Mouse (Mus musculus) midbrain, embryonic 11.5 days (tissue): ENCODE measurements around the gene Plekhg2. TPM values are rescaled to one million over a fixed set of nuclear protein-coding genes. Genes with fewer than 3 reads are reported as not detected.

ENCODE experiments used
- ATAC-seq: fragments of 200-750 bp; cut with Nextera tagmentation; 2 replicates; pipeline ENCODE4 v1.8.0; 2017; ENCODE audit warnings: moderate TSS enrichment, moderate library complexity; ENCODE audit not compliant: low FRiP score
- DNase-seq: peaks from one replicate; pipeline ENCODE4 v3.0.0; 2015; ENCODE audit warnings: low spot score; ENCODE audit errors: missing footprints
- H3K27ac ChIP-seq: fragments of 300-500 bp; sonication (generic); 2 replicates; pipeline ENCODE4 v1.5.1; 2014; ENCODE audit warnings: low read depth, low read length
- H3K27me3 ChIP-seq: fragments of 300-500 bp; sonication (generic); 2 replicates; pipeline ENCODE4 v1.6.1; 2014; ENCODE audit warnings: mild to moderate bottlenecking, low read length, moderate library complexity, mixed read lengths; ENCODE audit not compliant: control insufficient read depth, insufficient read depth
- H3K36me3 ChIP-seq: fragments of 300-500 bp; sonication (generic); 2 replicates; pipeline ENCODE4 v1.6.1; 2014; ENCODE audit warnings: mild to moderate bottlenecking, low read length, moderate library complexity, mixed read lengths; ENCODE audit not compliant: control insufficient read depth, insufficient read depth
- H3K4me1 ChIP-seq: fragments of 300-500 bp; sonication (generic); 2 replicates; pipeline ENCODE4 v1.6.1; 2014; ENCODE audit warnings: low read length; ENCODE audit not compliant: control insufficient read depth, insufficient read depth
- H3K4me2 ChIP-seq: fragments of 300-500 bp; sonication (generic); 2 replicates; pipeline ENCODE4 v1.6.1; 2014; ENCODE audit warnings: mild to moderate bottlenecking, moderate library complexity
- H3K4me3 ChIP-seq: fragments of 300-500 bp; sonication (generic); 2 replicates; pipeline ENCODE4 v1.5.1; 2014; ENCODE audit warnings: low read depth, low read length
- H3K9ac ChIP-seq: fragments of 300-500 bp; sonication (generic); 2 replicates; pipeline ENCODE4 v1.6.1; 2014; ENCODE audit warnings: low read length
- H3K9me3 ChIP-seq: fragments of 300-500 bp; sonication (generic); 2 replicates; pipeline ENCODE4 v1.6.1; 2016; ENCODE audit warnings: low read length; ENCODE audit not compliant: control insufficient read depth
- WGBS: fragments of 180-500 bp; shearing (Covaris S2); extraction: QIAGEN DNeasy Blood & Tissue Kit; methylation state at CpG from one replicate; pipeline ENCODE4 v1.1.7; 2014; 5-methylcytosine and 5-hydroxymethylcytosine counted together
- polyA plus RNA-seq: library from polyadenylated mRNA; unstranded; fragments of >200 nt; fragmentation: Nextera tagmentation; extraction: Ambion mirVana; gene quantifications from 2 replicates; pipeline ENCODE4 v1.2.1, GENCODE M21; 2014

Plekhg2 gene
- polyA plus RNA-seq, 1 experiment from 2014 or later = 39.4 TPM

- no peaks in the 10 kb centered on the region for H3K36me3 ChIP-seq
- DNase-seq (peak; percentile 99), ATAC-seq (peak; percentile 98)
- peak within 1 kb of the TSS; percentile 95 for H3K9ac ChIP-seq
- under 1% methylated on average over 76 of the region's 77 CpGs for WGBS
- H3K4me2 ChIP-seq = peak within 1 kb of the TSS; percentile 89
- H3K4me3 ChIP-seq = peak within 1 kb of the TSS; percentile 96
- H3K4me1 ChIP-seq = peaks cover 9% of the 10 kb centered on the region; the same call in 1 of the 2 replicates
- H3K27me3 ChIP-seq = no peaks in the 10 kb centered on the region
- H3K27ac ChIP-seq = peak within 1 kb of the TSS; percentile 78
- H3K9me3 ChIP-seq = no peaks in the 10 kb centered on the region
Measured at GRCm38 (mm10) chr7:28338108-28338998, 34.0 kb downstream of the Plekhg2 start, which contains the start of gene Supt5. Gene Supt5, minus strand, starts transcription at chr7:28338746.

GRCm38 (mm10) chr7:28335471-28335870 lies 36.9 kb downstream of the Plekhg2 start:
- Histone ChIP-seq H3K27me3 (no peaks in the 10 kb centered on the region), H3K9me3 (no peaks in the 10 kb centered on the region), H3K4me3 (no peak overlapping the region), H3K4me2 (no peak overlapping the region), H3K9ac (no peak overlapping the region), H3K27ac (no peak overlapping the region), H3K4me1 (peaks cover 9% of the 10 kb centered on the region; the same call in 1 of the 2 replicates), H3K36me3 (peaks cover 4% of the 10 kb centered on the region; the same call in 1 of the 2 replicates)
- ATAC-seq (no peak), DNase-seq (no peak)
- WGBS = 95% methylated on average over 2 of the region's 2 CpGs

GRCm38 (mm10) chr7:28334534-28334933 lies 37.9 kb downstream of the Plekhg2 start:
- H3K4me2 ChIP-seq = no peak overlapping the region
- DNase-seq (no peak), ATAC-seq (no peak)
- WGBS = 95% methylated on average over 4 of the region's 4 CpGs
- no peaks in the 10 kb centered on the region for H3K9me3 ChIP-seq
- peaks cover 7% of the 10 kb centered on the region; the same call in 1 of the 2 replicates for H3K36me3 ChIP-seq
- no peaks in the 10 kb centered on the region for H3K27me3 ChIP-seq
- H3K4me3 ChIP-seq = no peak overlapping the region
- no peak overlapping the region for H3K9ac ChIP-seq
- H3K27ac ChIP-seq = no peak overlapping the region
- H3K4me1 ChIP-seq = peaks cover 9% of the 10 kb centered on the region; the same call in 1 of the 2 replicates

GRCm38 (mm10) chr7:28328260-28328659 lies 44.1 kb downstream of the Plekhg2 start:
- 98% methylated on average over 2 of the region's 2 CpGs for WGBS

GRCm38 (mm10) chr7:28326457-28326856 lies 45.9 kb downstream of the Plekhg2 start:
- no peak overlapping the region for H3K9ac ChIP-seq
- DNase-seq (no peak), ATAC-seq (no peak)
- H3K4me2 ChIP-seq = no peak overlapping the region
- no peaks in the 10 kb centered on the region for H3K4me1 ChIP-seq
- H3K27ac ChIP-seq = no peak overlapping the region
- no peak overlapping the region for H3K4me3 ChIP-seq
- 81% methylated on average over 4 of the region's 4 CpGs for WGBS
- no peaks in the 10 kb centered on the region for H3K9me3 ChIP-seq
- H3K36me3 ChIP-seq = peaks cover 49% of the 10 kb centered on the region
- H3K27me3 ChIP-seq = no peaks in the 10 kb centered on the region

More at GRCm38 (mm10) chr7:28328260-28328659, 44.1 kb downstream of the Plekhg2 start:
- H3K4me3 ChIP-seq = no peak overlapping the region
- H3K9me3 ChIP-seq = no peaks in the 10 kb centered on the region
- H3K27me3 ChIP-seq = no peaks in the 10 kb centered on the region
- H3K9ac ChIP-seq = no peak overlapping the region
- DNase-seq (no peak), ATAC-seq (no peak)
- H3K27ac ChIP-seq = no peak overlapping the region
- H3K4me1 ChIP-seq = no peaks in the 10 kb centered on the region
- peaks cover 36% of the 10 kb centered on the region for H3K36me3 ChIP-seq
- H3K4me2 ChIP-seq = no peak overlapping the region

GRCm38 (mm10) chr7:28325293-28325692 lies 47.1 kb downstream of the Plekhg2 start:
- DNase-seq (no peak), ATAC-seq (no peak)
- Histone ChIP-seq H3K4me2 (no peak overlapping the region), H3K27me3 (no peaks in the 10 kb centered on the region), H3K27ac (no peak overlapping the region), H3K4me3 (no peak overlapping the region), H3K4me1 (no peaks in the 10 kb centered on the region), H3K36me3 (peaks cover 50% of the 10 kb centered on the region), H3K9me3 (no peaks in the 10 kb centered on the region), H3K9ac (no peak overlapping the region)
- 98% methylated on average over 8 of the region's 8 CpGs for WGBS

- Histone ChIP-seq H3K36me3 (peaks cover 66% of the 10 kb centered on the region), H3K4me3 (no peak overlapping the region), H3K9ac (no peak overlapping the region), H3K4me1 (no peaks in the 10 kb centered on the region), H3K27me3 (no peaks in the 10 kb centered on the region), H3K4me2 (no peak overlapping the region), H3K27ac (no peak overlapping the region), H3K9me3 (no peaks in the 10 kb centered on the region)
- DNase-seq = no peak
- ATAC-seq = no peak
- 91% methylated on average over 15 of the region's 15 CpGs for WGBS
Measured at GRCm38 (mm10) chr7:28321974-28322720, 50.3 kb downstream of the Plekhg2 start.

- WGBS = 94% methylated on average over 17 of the region's 17 CpGs
- Histone ChIP-seq H3K4me2 (no peak overlapping the region), H3K9ac (no peak overlapping the region), H3K36me3 (peaks cover 62% of the 10 kb centered on the region), H3K4me1 (no peaks in the 10 kb centered on the region), H3K27ac (no peak overlapping the region), H3K9me3 (no peaks in the 10 kb centered on the region), H3K4me3 (no peak overlapping the region), H3K27me3 (no peaks in the 10 kb centered on the region)
- no peak for ATAC-seq
- no peak for DNase-seq
Measured at GRCm38 (mm10) chr7:28318714-28319113, 53.7 kb downstream of the Plekhg2 start.

- no peak for ATAC-seq
- peaks cover 57% of the 10 kb centered on the region for H3K36me3 ChIP-seq
- no peak overlapping the region for H3K4me3 ChIP-seq
- no peaks in the 10 kb centered on the region for H3K9me3 ChIP-seq
- no peak for DNase-seq
- no peaks in the 10 kb centered on the region for H3K4me1 ChIP-seq
- no peaks in the 10 kb centered on the region for H3K27me3 ChIP-seq
- 88% methylated on average over 3 of the region's 3 CpGs for WGBS
- no peak overlapping the region for H3K27ac ChIP-seq
- no peak overlapping the region for H3K4me2 ChIP-seq
- no peak overlapping the region for H3K9ac ChIP-seq
Measured at GRCm38 (mm10) chr7:28318036-28318435, 54.4 kb downstream of the Plekhg2 start.
